In genomic region chr5:8798752-8799115, GRCm38 (mm10) we compare ENCODE assay signal across 8 mouse cellular contexts. TPM values are rescaled to one million over a fixed set of nuclear protein-coding genes. Genes with fewer than 3 reads are reported as not detected.
DNase-seq lines count a peak whose midpoint lies in the region; ATAC-seq and TF ChIP-seq lines count a peak whose summit lies in the region.

No protein-coding gene starts in this region.

- H3K4me3 ChIP-seq in C2C12 (ENCODE audit: insufficient read depth, poor library complexity, severe bottlenecking), result peak overlapping the region; percentile 46
- H3K4me3 ChIP-seq in forebrain, embryonic 15.5 days, result peak overlapping the region; percentile 45
- H3K4me3 ChIP-seq in liver, embryonic 16.5 days (ENCODE audit: low read depth, low read length), result peak overlapping the region; percentile 53

- no peaks in the 10 kb centered on the region for H3K79me3 ChIP-seq in C2C12 (ENCODE audit: low read depth)

- H3K27me3 ChIP-seq in C2C12 (ENCODE audit: control insufficient read depth, insufficient read depth, insufficient read length), result no peaks in the 10 kb centered on the region
- H3K27me3 ChIP-seq in forebrain, embryonic 15.5 days, result no peaks in the 10 kb centered on the region
- peaks cover 8% of the 10 kb centered on the region for H3K27me3 ChIP-seq in liver, embryonic 16.5 days (ENCODE audit: control insufficient read depth, insufficient read depth, low read depth, low read length)

- no peak for TF ChIP-seq CTCF in C2C12 (IDR thresholded peaks at IDR 0.05; ENCODE audit: control insufficient read depth, insufficient read depth, insufficient read length)

- peaks cover 5% of the 10 kb centered on the region; the same call in 1 of the 2 replicates for H3K4me1 ChIP-seq in forebrain, embryonic 15.5 days
- no peaks in the 10 kb centered on the region for H3K4me1 ChIP-seq in liver, embryonic 16.5 days (ENCODE audit: control insufficient read depth, low read depth, low read length)

- no peak overlapping the region for H3K27ac ChIP-seq in forebrain, embryonic 15.5 days (replicated peaks)
- no peak overlapping the region for H3K27ac ChIP-seq in liver, embryonic 16.5 days (ENCODE audit: low read length)

- H3K4me2 ChIP-seq in forebrain, embryonic 15.5 days (replicated peaks), result peak overlapping the region; percentile 83
- peak overlapping the region; percentile 79 for H3K4me2 ChIP-seq in liver, embryonic 16.5 days (ENCODE audit: low read depth, low read length)

- WGBS in forebrain, embryonic 15.5 days, result 16% methylated on average over 10 of the region's 10 CpGs
- 29% methylated on average over 10 of the region's 10 CpGs for WGBS in liver, embryonic 16.5 days (ENCODE audit: insufficient replicate concordance)

- DNase-seq in embryo, embryonic 10.5 days (ENCODE audit: low spot score), result peak; percentile 31
- DNase-seq in embryo, embryonic 10 days (ENCODE audit: low spot score), result no peak
- DNase-seq in adrenal gland, postnatal 4 days (ENCODE audit: low spot score in 2 of 2), result no peak
- DNase-seq in gastrocnemius, postnatal 10 days, result no peak

- peaks cover 30% of the 10 kb centered on the region for H3K79me2 ChIP-seq in C2C12 (ENCODE audit: control insufficient read depth, insufficient read depth)

- peak overlapping the region; percentile 91 for H3ac ChIP-seq in C2C12 (ENCODE audit: control insufficient read depth, insufficient read length, low read depth)

- peak; percentile 44 for ATAC-seq in forebrain, embryonic 15.5 days (replicated peaks)
- ATAC-seq in liver, embryonic 16.5 days (ENCODE audit: low read depth), result no peak
- ATAC-seq in activated CD4-positive, CD25-positive, alpha-beta regulatory T cell, adult 4 months, result no peak

- 0 out of 2 replicates have a peak overlapping the region, but pooled peaks have one; percentile 51 for H3K9ac ChIP-seq in forebrain, embryonic 15.5 days (replicated peaks)
- H3K9ac ChIP-seq in liver, embryonic 16.5 days (ENCODE audit: low read depth, low read length), result no peak overlapping the region

- no peaks in the 10 kb centered on the region for H3K9me3 ChIP-seq in forebrain, embryonic 15.5 days
- H3K9me3 ChIP-seq in liver, embryonic 16.5 days (replicated peaks; ENCODE audit: control insufficient read depth, low read length), result no peaks in the 10 kb centered on the region

- peaks cover 14% of the 10 kb centered on the region for H3K36me3 ChIP-seq in C2C12 (ENCODE audit: control insufficient read depth, insufficient read depth)
- no peaks in the 10 kb centered on the region for H3K36me3 ChIP-seq in forebrain, embryonic 15.5 days
- no peaks in the 10 kb centered on the region for H3K36me3 ChIP-seq in liver, embryonic 16.5 days (ENCODE audit: control insufficient read depth, insufficient read depth)

TF ChIP-seq in C2C12, 6 proteins besides CTCF, POLR2A, EP300 and RAD21:
- TF ChIP-seq MAX (IDR thresholded peaks at IDR 0.05), result no peak
- no peak for TF ChIP-seq USF1 (IDR thresholded peaks at IDR 0.05; ENCODE audit: low read depth)
- TF ChIP-seq MYOD1 (IDR thresholded peaks at IDR 0.05; ENCODE audit: control insufficient read depth, insufficient read length, low read depth), result no peak
- no peak for TF ChIP-seq FOSL1 (IDR thresholded peaks at IDR 0.05; ENCODE audit: insufficient read depth, low read length, poor library complexity, severe bottlenecking)
- no peak for TF ChIP-seq CEBPB (IDR thresholded peaks at IDR 0.05; ENCODE audit: low read depth)
- TF ChIP-seq MYOG (IDR thresholded peaks at IDR 0.05; ENCODE audit: control insufficient read depth, extremely low read depth, insufficient read length), result no peak

RNA-seq across cellular contexts. Expression of gene Abcb1b, which starts 0.8 kb away (rescaled TPM):
- polyA plus RNA-seq in C2C12 (2012; fragmentation: generic; extraction: Trizol), result 10.6 TPM
- polyA plus RNA-seq in forebrain, embryonic 15.5 days (2015; fragmentation: Nextera tagmentation; extraction: Ambion mirVana), result 0.78 and 1.1 TPM in 2 replicates
- polyA plus RNA-seq in liver, embryonic 16.5 days (2015; fragmentation: Nextera tagmentation; extraction: Ambion mirVana), result 0.53 and 0.68 TPM in 2 replicates
- total RNA-seq in adrenal gland, postnatal 4 days (2021), result 100 to 1,000 TPM; 184 to 198 TPM
- 10 to 100 TPM; 10.2 to 16.5 TPM for polyA plus RNA-seq in activated CD4-positive, CD25-positive, alpha-beta regulatory T cell, adult 4 months (2017; shearing (Covaris generic))
- 1 to 10 TPM in 1 of 2 experiments, under 1 TPM in 1; 0.75 to 1.2 TPM for total RNA-seq in gastrocnemius, postnatal 10 days (2021)
